13 mouse cellular contexts compared by ENCODE assay signal in genomic region chr1:34017323-34017722, GRCm38 (mm10).
"Had no signal": no experiment of that assay in that cellular context is flagged by ENCODE, and none has a peak within 500 bp of the region (broad histone marks: within the 10 kb centered on the region; RNA-seq: fewer than 3 reads in every experiment).

No protein-coding gene starts in this region.

- H3K36me3 ChIP-seq: liver, embryonic 15.5 days; midbrain, embryonic 13.5 days; neural tube, embryonic 15.5 days had no signal

- H3K4me1 ChIP-seq: liver, embryonic 15.5 days had no signal

- H3K9ac ChIP-seq: liver, embryonic 15.5 days; midbrain, embryonic 13.5 days; neural tube, embryonic 15.5 days had no signal

- H3K27me3 ChIP-seq: liver, embryonic 15.5 days; midbrain, embryonic 13.5 days; neural tube, embryonic 15.5 days had no signal

- H3K4me2 ChIP-seq: liver, embryonic 11.5 days; liver, embryonic 15.5 days; midbrain, embryonic 13.5 days; neural tube, embryonic 15.5 days had no signal

- H3K4me3 ChIP-seq: liver, embryonic 15.5 days; midbrain, embryonic 13.5 days; neural tube, embryonic 15.5 days had no signal

- DNase-seq: kidney, adult 11 months; kidney, postnatal 36 days; left cerebral cortex, postnatal 4 days; lung, adult 2 months; lung, postnatal 36 days; right cerebral cortex, adult 18-20 months; right cerebral cortex, postnatal 25 days; thymus, postnatal 4 days had no signal

- H3K9me3 ChIP-seq: liver, embryonic 15.5 days; midbrain, embryonic 13.5 days; neural tube, embryonic 15.5 days had no signal

- H3K27ac ChIP-seq: liver, embryonic 15.5 days; midbrain, embryonic 13.5 days; neural tube, embryonic 15.5 days had no signal

- ATAC-seq: lung, postnatal 0 days; midbrain, embryonic 13.5 days had no signal
